8 mouse cellular contexts compared by ENCODE assay signal in genomic region chr5:111755330-111755729, GRCm38 (mm10). TPM values are rescaled to one million over a fixed set of nuclear protein-coding genes. Genes with fewer than 3 reads are reported as not detected.
A peak's percentile ranks its signal among the peaks of the same experiment; 100 is the strongest.
DNase-seq lines count a peak whose midpoint lies in the region; ATAC-seq and TF ChIP-seq lines count a peak whose summit lies in the region.

No protein-coding gene starts in this region.

- no peaks in the 10 kb centered on the region for H3K9me3 ChIP-seq in forebrain, postnatal 0 days (ENCODE audit: low read length)

- WGBS in forebrain, postnatal 0 days = 4% methylated on average over 5 of the region's 5 CpGs

- peak; percentile 56 for ATAC-seq in forebrain, postnatal 0 days
- ATAC-seq in megakaryocyte progenitor cell, adult 5-6 weeks (replicated peaks; ENCODE audit: poor library complexity) = peak; percentile 67

- H3K36me3 ChIP-seq in forebrain, postnatal 0 days (ENCODE audit: insufficient read depth) = no peaks in the 10 kb centered on the region

- no peak overlapping the region for H3K4me3 ChIP-seq in gastrocnemius, adult 2 months
- no peak overlapping the region for H3K4me3 ChIP-seq in forebrain, postnatal 0 days (ENCODE audit: low read depth, low read length)

- DNase-seq in gastrocnemius, adult 2 months = no peak
- DNase-seq in gastrocnemius, postnatal 10 days = no peak
- peak; percentile 13 for DNase-seq in CD4-positive helper T cell, adult 2 months (ENCODE audit: low read depth, low spot score)
- DNase-seq in forebrain, postnatal 0 days = peak; percentile 73
- no peak for DNase-seq in urinary bladder, postnatal 10 days (ENCODE audit: low spot score)
- DNase-seq in cerebellum, adult 9-10 months = no peak
- DNase-seq in lung, postnatal 10 days = no peak

- H3K27me3 ChIP-seq in forebrain, postnatal 0 days (ENCODE audit: insufficient read depth, low read length) = no peaks in the 10 kb centered on the region

- H3K4me2 ChIP-seq in forebrain, postnatal 0 days (ENCODE audit: low read depth) = no peak overlapping the region

- H3K4me1 ChIP-seq in forebrain, postnatal 0 days (ENCODE audit: insufficient read depth) = peaks cover 16% of the 10 kb centered on the region

- H3K27ac ChIP-seq in gastrocnemius, adult 2 months = peak overlapping the region; percentile 6; the same call in 1 of the 2 replicates
- H3K27ac ChIP-seq in forebrain, postnatal 0 days (ENCODE audit: low read depth, low read length) = peak overlapping the region; percentile 98

- TF ChIP-seq CTCF in gastrocnemius, adult 2 months (IDR thresholded peaks at IDR 0.05) = no peak
- TF ChIP-seq CTCF in forebrain, postnatal 0 days (IDR thresholded peaks at IDR 0.05; ENCODE audit: low read depth) = no peak

- no peak overlapping the region for H3K9ac ChIP-seq in forebrain, postnatal 0 days

- intact Hi-C loops in gastrocnemius, adult 2 months (cut with DNase I) = no loop called here

RNA-seq across cellular contexts. Expression of gene Gm26897, which starts 21.6 kb away (rescaled TPM):
- not detected for total RNA-seq in gastrocnemius, adult 2 months (2021)
- not detected for total RNA-seq in gastrocnemius, postnatal 10 days (2021)
- not detected in 2 replicates for total RNA-seq in forebrain, postnatal 0 days (2014; rRNA removed)
- not detected in 2 replicates for polyA plus RNA-seq in forebrain, postnatal 0 days (2015; fragmentation: Nextera tagmentation; extraction: Ambion mirVana)
- not detected in 2 replicates for total RNA-seq in megakaryocyte progenitor cell, adult 5-6 weeks (2015)
- total RNA-seq in megakaryocyte progenitor cell, adult 5-6 weeks (2017) = not detected in 2 replicates

Comparison
In these comparisons a context has a peak if more than half of its experiments do, and no peak if none do; other contexts are left out.
1. DNase-seq: peak in CD4-positive helper T cell, adult 2 months (single experiment) and forebrain, postnatal 0 days (single experiment); none in gastrocnemius, adult 2 months (single experiment), gastrocnemius, postnatal 10 days (single experiment), urinary bladder, postnatal 10 days (single experiment), cerebellum, adult 9-10 months (single experiment) and lung, postnatal 10 days (single experiment).